Mouse (Mus musculus) heart, embryonic 11.5 days (tissue): ENCODE results near the gene Sp8. TPM values are rescaled to one million over a fixed set of nuclear protein-coding genes. Genes with fewer than 3 reads are reported as not detected.

ENCODE experiments used
- ATAC-seq: fragments of 200-750 bp; cut with Nextera tagmentation; replicated peaks from 2 replicates; pipeline ENCODE4 v1.8.0; 2017; ENCODE audit warnings: moderate library complexity; ENCODE audit not compliant: insufficient number of reproducible peaks, low FRiP score, low TSS enrichment
- H3K27ac ChIP-seq: fragments of 300-500 bp; sonication (generic); 2 replicates; pipeline ENCODE4 v1.5.1; 2014; ENCODE audit warnings: mild to moderate bottlenecking, low read depth, low read length
- H3K27me3 ChIP-seq: fragments of 300-500 bp; sonication (generic); 2 replicates; pipeline ENCODE4 v1.6.1; 2014; ENCODE audit warnings: mild to moderate bottlenecking, low read length, mixed read lengths; ENCODE audit not compliant: control insufficient read depth, insufficient read depth
- H3K36me3 ChIP-seq: fragments of 300-500 bp; sonication (generic); 2 replicates; pipeline ENCODE4 v1.6.1; 2014; ENCODE audit warnings: mild to moderate bottlenecking, low read length, moderate library complexity, mixed read lengths; ENCODE audit not compliant: control insufficient read depth, insufficient read depth
- H3K4me1 ChIP-seq: fragments of 300-500 bp; sonication (generic); 2 replicates; pipeline ENCODE4 v1.6.1; 2014; ENCODE audit warnings: low read length; ENCODE audit not compliant: control insufficient read depth, insufficient read depth
- H3K4me2 ChIP-seq: fragments of 300-500 bp; sonication (generic); 2 replicates; pipeline ENCODE4 v1.6.1; 2014; ENCODE audit warnings: mild to moderate bottlenecking, moderate library complexity
- H3K4me3 ChIP-seq: fragments of 300-500 bp; sonication (generic); 2 replicates; pipeline ENCODE4 v1.5.1; 2014; ENCODE audit warnings: low read depth, low read length
- H3K9ac ChIP-seq: fragments of 300-500 bp; sonication (generic); 2 replicates; pipeline ENCODE4 v1.6.1; 2014; ENCODE audit warnings: mild to moderate bottlenecking, low read depth, low read length, moderate library complexity
- H3K9me3 ChIP-seq: fragments of 300-500 bp; sonication (generic); replicated peaks from 2 replicates; pipeline ENCODE4 v1.6.1; 2016; ENCODE audit warnings: low read length; ENCODE audit not compliant: control insufficient read depth
- WGBS: fragments of 180-500 bp; shearing (Covaris S2); extraction: QIAGEN DNeasy Blood & Tissue Kit; methylation state at CpG from one replicate; pipeline ENCODE4 v1.1.7; 2014; ENCODE audit not compliant: insufficient replicate concordance; 5-methylcytosine and 5-hydroxymethylcytosine counted together
- polyA plus RNA-seq: library from polyadenylated mRNA; unstranded; fragments of >200 nt; fragmentation: Nextera tagmentation; extraction: Ambion mirVana; gene quantifications from 2 replicates; pipeline ENCODE4 v1.2.1, GENCODE M21; 2014

Gene Sp8
- polyA plus RNA-seq, 1 experiment from 2014 or later, result 0.14 TPM

DNA sequence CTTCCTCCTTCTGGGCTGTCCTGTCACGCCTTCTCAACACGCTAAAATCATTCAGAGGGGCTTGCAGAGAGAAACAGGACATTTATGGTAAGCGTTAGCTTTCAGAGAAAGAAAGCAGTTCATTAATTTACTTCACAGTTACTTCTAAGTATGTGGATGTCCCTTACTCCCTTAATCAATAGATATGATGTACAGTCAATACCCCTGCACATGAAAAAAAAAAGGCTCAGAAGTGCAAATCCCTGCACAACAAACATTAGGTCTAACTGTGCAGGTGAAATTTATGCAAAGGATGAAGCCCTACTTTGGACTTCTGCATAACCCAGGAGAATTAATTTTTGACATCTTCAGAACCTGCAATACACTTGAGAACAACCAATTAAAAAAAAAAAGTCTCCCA is 778 bp upstream of the Sp8 start:
- H3K27me3 ChIP-seq, result peaks cover 81% of the 10 kb centered on the region
- no peak overlapping the region for H3K27ac ChIP-seq
- ATAC-seq, result no peak
- no peak overlapping the region for H3K4me3 ChIP-seq
- H3K9me3 ChIP-seq, result no peaks in the 10 kb centered on the region
- H3K4me1 ChIP-seq, result peaks cover 15% of the 10 kb centered on the region; the same call in 1 of the 2 replicates
- no peak overlapping the region for H3K4me2 ChIP-seq
- no peaks in the 10 kb centered on the region for H3K36me3 ChIP-seq
- H3K9ac ChIP-seq, result no peak overlapping the region
- WGBS, result 3% methylated on average over 3 of the region's 3 CpGs

DNA sequence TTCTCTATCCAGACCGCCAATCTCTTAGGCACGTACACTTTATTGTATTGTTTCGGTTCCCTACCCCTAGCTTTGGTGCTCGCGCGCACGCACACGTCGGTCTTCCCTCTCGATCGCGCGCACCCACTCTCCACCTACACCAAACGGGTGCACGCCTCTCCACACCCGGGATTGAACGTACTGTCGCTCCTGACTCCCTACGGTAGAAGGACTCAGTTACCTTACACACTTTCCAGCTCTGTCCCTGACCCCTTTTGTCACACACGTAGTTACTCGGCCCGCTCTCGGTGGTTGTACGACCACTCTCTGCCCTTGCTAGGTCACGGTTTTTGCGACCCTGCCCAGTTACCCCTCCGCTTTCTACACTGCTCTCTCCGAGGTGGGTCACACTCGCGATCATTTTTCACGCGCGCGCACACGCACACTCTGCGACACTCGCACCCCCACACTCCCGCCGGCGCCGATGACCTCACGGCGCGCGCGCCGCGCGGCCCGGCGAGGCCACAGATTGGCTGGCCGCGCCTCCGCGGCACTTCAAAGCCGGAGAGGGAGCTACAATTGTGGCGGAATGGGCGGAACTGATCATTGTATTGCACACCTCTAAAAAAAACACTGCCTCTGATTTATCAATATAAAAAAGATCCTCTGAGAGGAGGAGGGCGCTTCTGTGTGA is 656 bp downstream of the Sp8 start:
- Histone ChIP-seq H3K9me3 (no peaks in the 10 kb centered on the region), H3K4me2 (peak overlapping the region; percentile 84), H3K27me3 (peaks cover 82% of the 10 kb centered on the region), H3K27ac (no peak overlapping the region), H3K4me3 (peak overlapping the region; percentile 55), H3K4me1 (peaks cover 15% of the 10 kb centered on the region; the same call in 1 of the 2 replicates), H3K36me3 (no peaks in the 10 kb centered on the region), H3K9ac (no peak overlapping the region)
- no peak for ATAC-seq
- under 1% methylated on average over 59 of the region's 59 CpGs for WGBS

DNA sequence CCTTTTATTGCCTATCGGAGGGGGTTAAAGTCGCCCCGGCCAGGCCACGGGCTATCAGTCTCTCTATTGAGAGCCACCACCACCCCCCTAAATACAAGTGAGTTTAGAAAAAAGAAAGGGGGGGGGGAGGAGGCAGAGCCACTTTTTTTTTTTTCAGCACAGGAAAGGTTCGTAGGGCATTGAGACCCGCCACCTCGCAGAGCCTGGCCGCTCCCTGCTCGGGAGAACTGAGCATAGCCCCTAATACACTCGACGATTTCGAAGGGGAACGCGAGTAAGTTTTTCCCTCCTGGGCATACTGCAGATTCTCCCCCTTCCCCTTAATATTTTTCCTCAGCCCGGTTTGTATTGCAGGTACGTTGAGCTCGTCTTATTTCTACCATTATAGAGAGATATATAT is 1.3 kb downstream of the Sp8 start:
- Histone ChIP-seq H3K4me3 (peak overlapping the region; percentile 55), H3K27me3 (peaks cover 85% of the 10 kb centered on the region), H3K9ac (no peak overlapping the region), H3K27ac (no peak overlapping the region), H3K4me1 (peaks cover 15% of the 10 kb centered on the region; the same call in 1 of the 2 replicates), H3K4me2 (peak overlapping the region; percentile 84), H3K36me3 (no peaks in the 10 kb centered on the region), H3K9me3 (no peaks in the 10 kb centered on the region)
- under 1% methylated on average over 17 of the region's 17 CpGs for WGBS
- no peak for ATAC-seq

- peaks cover 13% of the 10 kb centered on the region; the same call in 1 of the 2 replicates for H3K4me1 ChIP-seq
- H3K27ac ChIP-seq, result no peak overlapping the region
- no peak for ATAC-seq
- peak overlapping the region; percentile 55 for H3K4me3 ChIP-seq
- H3K4me2 ChIP-seq, result peak overlapping the region; percentile 84
- H3K27me3 ChIP-seq, result peaks cover 79% of the 10 kb centered on the region
- H3K36me3 ChIP-seq, result no peaks in the 10 kb centered on the region
- WGBS, result 1% methylated on average over 20 of the region's 23 CpGs
- H3K9me3 ChIP-seq, result no peaks in the 10 kb centered on the region
- 0 out of 2 replicates have a peak overlapping the region, but pooled peaks have one; percentile 39 for H3K9ac ChIP-seq
Measured at GRCm38 (mm10) chr12:118847861-118848495, 1.8 kb downstream of the Sp8 start.

GRCm38 (mm10) chr12:118848496-118849202 is 2.5 kb downstream of the Sp8 start:
- no peak; the same call in 1 of the 2 replicates for ATAC-seq
- H3K4me3 ChIP-seq, result peak overlapping the region; percentile 55
- H3K9me3 ChIP-seq, result no peaks in the 10 kb centered on the region
- no peak overlapping the region for H3K27ac ChIP-seq
- H3K36me3 ChIP-seq, result no peaks in the 10 kb centered on the region
- peaks cover 78% of the 10 kb centered on the region for H3K27me3 ChIP-seq
- peak overlapping the region; percentile 84 for H3K4me2 ChIP-seq
- 0 out of 2 replicates have a peak overlapping the region, but pooled peaks have one; percentile 39 for H3K9ac ChIP-seq
- under 1% methylated on average over 79 of the region's 80 CpGs for WGBS
- peaks cover 13% of the 10 kb centered on the region; the same call in 1 of the 2 replicates for H3K4me1 ChIP-seq

DNA sequence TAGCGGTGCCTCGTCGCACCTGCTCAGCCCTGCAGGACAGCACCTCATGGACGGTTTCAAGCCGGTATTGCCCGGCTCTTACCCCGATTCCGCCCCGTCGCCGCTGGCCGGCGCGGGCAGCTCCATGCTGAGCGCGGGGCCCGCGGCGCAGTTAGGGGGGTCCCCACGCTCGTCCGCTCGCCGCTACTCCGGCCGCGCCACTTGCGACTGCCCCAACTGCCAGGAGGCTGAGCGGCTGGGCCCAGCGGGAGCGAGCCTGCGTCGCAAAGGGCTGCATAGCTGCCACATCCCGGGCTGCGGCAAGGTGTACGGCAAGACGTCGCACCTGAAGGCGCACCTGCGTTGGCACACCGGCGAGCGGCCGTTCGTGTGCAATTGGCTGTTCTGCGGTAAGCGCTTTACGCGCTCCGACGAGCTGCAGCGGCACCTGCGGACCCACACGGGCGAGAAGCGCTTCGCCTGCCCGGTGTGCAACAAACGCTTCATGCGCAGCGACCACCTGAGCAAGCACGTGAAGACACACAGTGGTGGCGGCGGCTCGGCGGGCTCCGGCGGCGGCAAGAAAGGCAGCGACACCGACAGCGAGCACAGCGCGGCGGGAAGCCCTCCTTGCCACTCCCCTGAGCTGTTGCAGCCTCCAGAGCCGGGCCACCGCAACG is 3.2 kb downstream of the Sp8 start:
- Histone ChIP-seq H3K27ac (no peak overlapping the region), H3K4me3 (peak overlapping the region; percentile 55), H3K4me2 (peak overlapping the region; percentile 84), H3K9ac (no peak overlapping the region), H3K9me3 (no peaks in the 10 kb centered on the region), H3K27me3 (peaks cover 79% of the 10 kb centered on the region), H3K4me1 (peaks cover 13% of the 10 kb centered on the region; the same call in 1 of the 2 replicates), H3K36me3 (no peaks in the 10 kb centered on the region)
- whole genome bisulfite sequencing, result 1% methylated on average over 78 of the region's 78 CpGs
- ATAC-seq, result 0 out of 2 replicates have a peak, but pooled peaks have one; percentile 24

- H3K27me3 ChIP-seq, result peaks cover 75% of the 10 kb centered on the region
- peaks cover 13% of the 10 kb centered on the region; the same call in 1 of the 2 replicates for H3K4me1 ChIP-seq
- peak overlapping the region; percentile 55; the same call in 1 of the 2 replicates for H3K4me3 ChIP-seq
- H3K9me3 ChIP-seq, result no peaks in the 10 kb centered on the region
- H3K27ac ChIP-seq, result no peak overlapping the region
- no peak overlapping the region for H3K4me2 ChIP-seq
- H3K36me3 ChIP-seq, result no peaks in the 10 kb centered on the region
- WGBS, result 1% methylated on average over 11 of the region's 11 CpGs
- no peak overlapping the region for H3K9ac ChIP-seq
- ATAC-seq, result no peak
Measured at GRCm38 (mm10) chr12:118849996-118850395, 3.9 kb downstream of the Sp8 start.

DNA sequence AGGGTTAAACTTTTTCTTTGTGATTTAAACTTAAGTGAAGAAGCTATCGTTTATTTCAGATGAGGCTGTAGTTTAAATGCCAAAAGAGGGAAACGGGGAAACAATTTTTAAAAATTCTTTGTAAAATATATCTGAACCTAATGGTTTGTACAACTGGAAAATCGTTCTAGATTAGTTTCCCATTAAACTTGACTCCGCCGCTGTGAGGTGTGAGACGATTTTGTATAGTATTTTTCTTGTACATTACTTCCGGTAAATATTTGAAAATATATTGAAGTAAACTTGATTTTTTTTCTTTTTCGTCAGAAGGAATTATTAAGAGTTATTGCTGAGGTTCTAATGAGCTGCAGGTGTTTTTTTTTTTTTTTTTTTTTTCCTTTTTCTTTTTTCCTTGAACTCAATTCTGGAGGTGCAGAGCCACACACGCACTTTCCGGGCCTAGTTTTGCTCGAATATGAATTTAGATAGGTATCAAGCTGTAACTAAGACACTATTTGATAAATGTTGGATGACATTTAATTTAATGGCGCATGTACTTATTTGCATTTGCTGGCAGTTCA is 4.8 kb downstream of the Sp8 start:
- 27% methylated on average over 12 of the region's 12 CpGs for WGBS
- no peak overlapping the region for H3K9ac ChIP-seq
- no peak overlapping the region for H3K4me2 ChIP-seq
- H3K27ac ChIP-seq, result no peak overlapping the region
- H3K4me3 ChIP-seq, result no peak overlapping the region
- H3K36me3 ChIP-seq, result no peaks in the 10 kb centered on the region
- no peak for ATAC-seq
- peaks cover 69% of the 10 kb centered on the region for H3K27me3 ChIP-seq
- H3K4me1 ChIP-seq, result peaks cover 13% of the 10 kb centered on the region; the same call in 1 of the 2 replicates
- H3K9me3 ChIP-seq, result no peaks in the 10 kb centered on the region
